Mouse (Mus musculus) cerebellum, adult 2 months (tissue): ENCODE data around the gene Cd209a. TPM values are rescaled to one million over a fixed set of nuclear protein-coding genes. Genes with fewer than 3 reads are reported as not detected.
A peak's percentile ranks its signal among the peaks of the same experiment; 100 is the strongest.
"Not testable (repeated sequence)": the region's sequence is repeated elsewhere in the genome, so short reads cannot be mapped to it uniquely, and the experiment has no call there.

Experiments used
- DNase-seq, 2 experiments: peaks; one replicate each; pipeline ENCODE4 v3.0.0; 2021
- H3K27ac ChIP-seq: fragments of 200-500 bp; 2 replicates; pipeline ENCODE4 v1.5.1; 2012; ENCODE audit warnings: low read length, control low read depth, inconsistent platforms; ENCODE audit not compliant: insufficient read depth
- H3K27me3 ChIP-seq: fragments of 200-500 bp; 2 replicates; pipeline ENCODE4 v1.6.1; 2012; ENCODE audit warnings: inconsistent platforms, mild to moderate bottlenecking, low read length, moderate library complexity; ENCODE audit not compliant: control insufficient read depth, insufficient read depth
- H3K4me1 ChIP-seq: fragments of 200-500 bp; 2 replicates; pipeline ENCODE4 v1.6.1; 2011; ENCODE audit warnings: low read length; ENCODE audit not compliant: control insufficient read depth, insufficient read depth
- H3K4me3 ChIP-seq: fragments of 200-500 bp; replicated peaks from 2 replicates; pipeline ENCODE3; 2011; ENCODE audit warnings: mild to moderate bottlenecking, low read depth, low read length, control low read depth; ENCODE audit not compliant: insufficient read depth
- CTCF ChIP-seq: fragments of 200-500 bp; IDR thresholded peaks from 2 replicates; pipeline ENCODE4 v1.5.1; 2011; ENCODE audit warnings: low read depth, mild to moderate bottlenecking, control low read depth, low read length, moderate library complexity, borderline replicate concordance; ENCODE audit not compliant: insufficient read depth
- POLR2A ChIP-seq: fragments of 200-500 bp; IDR thresholded peaks from 2 replicates; pipeline ENCODE4 v1.6.1; 2011; ENCODE audit warnings: low read length, control low read depth, borderline replicate concordance; ENCODE audit not compliant: insufficient read depth
- WGBS: fragments of 180-500 bp; shearing (Covaris S2); methylation state at CpG from one replicate; pipeline ENCODE4 v1.1.7; 2018; 5-methylcytosine and 5-hydroxymethylcytosine counted together
- polyA plus RNA-seq: library from polyadenylated mRNA; depleted of rRNA; stranded (reverse); fragments of >200 nt; gene quantifications from 2 replicates; pipeline ENCODE4 v1.2.3, GENCODE M21; 2012; rRNA removed

Cd209a gene
- polyA plus RNA-seq = 0.18 TPM in 1 of 2 replicates, not detected in the other

- DNase-seq = no peak
- Histone ChIP-seq H3K27me3 (no peaks in the 10 kb centered on the region), H3K4me3 (no peak within 1 kb of the TSS), H3K27ac (no peak within 1 kb of the TSS), H3K4me1 (no peaks in the 10 kb centered on the region)
- 89% methylated on average over 4 of the region's 4 CpGs for WGBS
- TF ChIP-seq CTCF (no peak), POLR2A (no peak)
Observed at GRCm38 (mm10) chr8:3748761-3749160, at the start of gene Cd209a. Gene Cd209a (minus strand): TSS chr8:3748984.

- not testable (repeated sequence) for DNase-seq, H3K27me3 ChIP-seq, H3K27ac ChIP-seq, H3K4me3 ChIP-seq, H3K4me1 ChIP-seq
- WGBS = 78% methylated on average over 5 of the region's 5 CpGs
Observed at GRCm38 (mm10) chr8:3768641-3769040, 19.9 kb upstream of the Cd209a start.

DNA sequence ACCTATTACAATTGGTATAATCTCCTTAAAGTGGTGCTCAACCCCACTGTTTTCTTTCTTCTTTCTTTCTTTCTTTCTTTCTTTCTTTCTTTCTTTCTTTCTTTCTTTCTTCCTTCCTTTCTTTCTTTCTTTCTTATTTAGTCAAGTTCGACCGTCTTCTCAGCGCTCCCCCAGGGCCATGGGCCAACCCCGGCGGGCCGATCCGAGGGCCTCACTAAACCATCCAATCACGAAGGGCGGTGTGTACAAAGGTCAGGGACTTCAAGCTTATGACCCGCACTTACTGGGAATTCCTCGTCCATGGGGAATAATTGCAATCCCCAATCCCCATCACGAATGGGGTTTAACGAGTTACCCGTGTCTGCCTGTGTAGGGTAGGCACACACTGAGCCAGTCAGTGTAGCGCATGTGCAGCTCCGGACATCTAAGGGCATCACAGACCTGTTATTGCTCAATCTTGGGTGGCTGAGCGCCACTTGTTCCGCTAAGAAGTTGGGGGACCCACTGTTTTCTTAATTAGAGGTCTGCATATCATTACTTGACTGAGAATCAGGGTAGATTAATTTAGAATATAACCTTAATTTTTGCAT lies 5.6 kb upstream of the Cd209a start:
- Histone ChIP-seq H3K4me1 (no peaks in the 10 kb centered on the region), H3K27me3 (no peaks in the 10 kb centered on the region), H3K27ac (no peak overlapping the region), H3K4me3 (no peak overlapping the region)
- WGBS = 74% methylated on average over 18 of the region's 18 CpGs
- TF ChIP-seq CTCF (no peak), POLR2A (no peak)
- DNase-seq = peak; percentile 32 to 58

- WGBS = 95% methylated on average over 2 of the region's 2 CpGs
- Histone ChIP-seq H3K4me1 (no peaks in the 10 kb centered on the region), H3K27ac (no peak overlapping the region), H3K27me3 (no peaks in the 10 kb centered on the region), H3K4me3 (no peak overlapping the region)
- no peak for TF ChIP-seq CTCF
- no peak for TF ChIP-seq POLR2A
- DNase-seq = no peak
Observed at GRCm38 (mm10) chr8:3736947-3737346, 11.8 kb downstream of the Cd209a start.

- no peak overlapping the region for H3K4me3 ChIP-seq
- no peak overlapping the region for H3K27ac ChIP-seq
- WGBS = 88% methylated on average over 2 of the region's 2 CpGs
- DNase-seq = no peak
- TF ChIP-seq CTCF = no peak
- no peak for TF ChIP-seq POLR2A
- H3K4me1 ChIP-seq = no peaks in the 10 kb centered on the region
- H3K27me3 ChIP-seq = no peaks in the 10 kb centered on the region
Observed at GRCm38 (mm10) chr8:3735599-3735998, 13.2 kb downstream of the Cd209a start.

- H3K4me1 ChIP-seq = no peaks in the 10 kb centered on the region
- DNase-seq = no peak
- no peaks in the 10 kb centered on the region for H3K27me3 ChIP-seq
- 44% methylated on average over 1 of the region's 1 CpGs for WGBS
- H3K4me3 ChIP-seq = no peak overlapping the region
- no peak overlapping the region for H3K27ac ChIP-seq
- TF ChIP-seq POLR2A (no peak), CTCF (no peak)
Observed at GRCm38 (mm10) chr8:3734084-3734483, 14.7 kb downstream of the Cd209a start.

- no peak for TF ChIP-seq POLR2A
- no peak for TF ChIP-seq CTCF
- 7% methylated on average over 1 of the region's 1 CpGs for WGBS
- Histone ChIP-seq H3K4me1 (no peaks in the 10 kb centered on the region), H3K4me3 (no peak overlapping the region), H3K27ac (no peak overlapping the region), H3K27me3 (no peaks in the 10 kb centered on the region)
- no peak for DNase-seq
Observed at GRCm38 (mm10) chr8:3721041-3721440, 27.7 kb downstream of the Cd209a start.

DNA sequence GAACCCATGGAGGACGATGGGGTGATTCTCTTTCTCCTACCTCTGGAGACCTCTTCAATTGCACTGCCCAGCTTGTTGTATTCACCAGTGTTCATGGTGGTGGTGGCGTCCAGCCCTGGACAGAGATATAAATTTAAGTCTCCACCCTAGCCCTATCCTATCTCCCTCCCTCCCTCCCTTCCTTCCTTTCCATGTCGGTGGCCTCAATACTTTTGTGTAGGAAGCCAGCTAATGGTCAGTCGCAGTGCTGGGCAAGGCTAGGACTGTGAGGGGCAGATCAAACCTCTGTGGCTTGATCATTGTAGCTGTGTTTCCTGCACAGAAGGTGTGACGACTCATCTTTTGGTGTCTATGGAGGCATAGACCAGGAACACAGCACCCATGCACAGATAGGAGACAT lies 28.2 kb downstream of the Cd209a start, which contains the start of gene Clec4g:
Gene Clec4g, minus strand, starts transcription at position 101 of the 400 bp plus-strand sequence.
- no peaks in the 10 kb centered on the region for H3K4me1 ChIP-seq
- no peak within 1 kb of the TSS for H3K4me3 ChIP-seq
- no peak for TF ChIP-seq CTCF
- TF ChIP-seq POLR2A = no peak
- no peak within 1 kb of the TSS for H3K27ac ChIP-seq
- no peak for DNase-seq
- 65% methylated on average over 5 of the region's 5 CpGs for WGBS
- H3K27me3 ChIP-seq = no peaks in the 10 kb centered on the region

- H3K4me1 ChIP-seq = no peaks in the 10 kb centered on the region
- H3K27ac ChIP-seq = no peak overlapping the region
- peak; percentile 82 for TF ChIP-seq CTCF
- TF ChIP-seq POLR2A = no peak
- H3K27me3 ChIP-seq = no peaks in the 10 kb centered on the region
- DNase-seq = peak; percentile 56 to 64
- H3K4me3 ChIP-seq = no peak overlapping the region
- 18% methylated on average over 14 of the region's 14 CpGs for WGBS
Observed at GRCm38 (mm10) chr8:3718559-3718958, 30.2 kb downstream of the Cd209a start.
